Mouse (Mus musculus): Measurements from ENCODE around the gene Sorcs3.

Sorcs3 gene

DNA sequence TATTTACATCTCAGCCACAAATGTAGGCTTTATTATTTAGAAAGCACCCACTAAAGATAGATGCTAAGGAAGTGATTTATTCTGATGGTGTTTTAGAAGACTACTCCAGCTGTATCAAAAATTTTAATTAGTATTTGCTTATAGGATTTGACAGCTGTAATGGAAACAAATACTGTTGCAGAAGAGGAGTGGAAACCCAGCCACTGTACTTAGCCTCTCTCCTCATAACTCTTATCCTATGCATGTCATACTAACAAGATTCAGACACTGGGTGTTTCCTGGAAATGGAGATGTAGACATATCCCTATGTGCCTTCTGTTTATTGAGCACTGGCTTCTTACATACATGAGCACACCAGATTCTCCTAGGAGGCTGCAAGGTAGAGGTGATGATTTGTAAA, 338.5 kb downstream of the Sorcs3 start:
- no peak for DNase-seq

- no peak for DNase-seq
Observed at GRCm38 (mm10) chr19:48545421-48546132, 339.8 kb downstream of the Sorcs3 start.

DNA sequence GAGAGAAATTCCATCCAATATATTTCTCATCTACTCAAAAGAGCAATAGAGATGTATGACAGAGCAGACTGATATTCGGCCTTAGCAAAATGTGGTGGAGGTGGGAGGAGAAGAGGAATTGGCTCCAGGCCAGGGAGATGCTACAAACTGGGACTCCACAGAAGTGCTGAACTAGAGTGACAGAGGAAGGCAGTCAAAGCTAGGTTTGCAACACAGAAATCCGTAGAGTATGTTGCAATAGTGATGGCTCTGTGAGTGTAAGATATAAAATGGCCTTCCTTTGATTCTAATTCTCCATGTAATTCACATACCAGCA, 340.3 kb downstream of the Sorcs3 start:
- no peak for DNase-seq

GRCm38 (mm10) chr19:48548143-48548881, 342.5 kb downstream of the Sorcs3 start:
- DNase-seq, result no peak

- no peak for DNase-seq
Observed at GRCm38 (mm10) chr19:48559432-48559831, 353.6 kb downstream of the Sorcs3 start.

DNA sequence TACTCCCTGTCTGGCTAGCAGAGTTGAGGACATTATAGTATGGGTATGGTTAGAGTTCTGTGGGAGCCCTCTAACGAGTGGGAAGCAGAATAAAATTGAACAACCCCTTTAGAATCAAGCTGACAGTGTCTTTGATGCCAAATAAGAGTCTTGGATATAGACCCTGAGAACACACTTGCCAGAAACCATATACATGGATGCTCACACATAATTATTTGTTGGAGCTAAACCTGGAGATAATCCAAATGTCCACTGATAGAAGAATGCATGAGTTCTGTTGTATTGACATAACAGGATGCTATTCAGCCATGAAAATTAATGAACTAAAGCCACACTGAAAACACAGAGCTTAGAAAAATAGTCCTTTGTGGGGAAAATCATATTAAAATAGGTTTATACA, 369.9 kb downstream of the Sorcs3 start:
- DNase-seq, result no peak

- no peak for DNase-seq
Observed at GRCm38 (mm10) chr19:48577169-48577568, 371.3 kb downstream of the Sorcs3 start.

GRCm38 (mm10) chr19:48584938-48585560, 379.2 kb downstream of the Sorcs3 start:
- no peak for DNase-seq

DNA sequence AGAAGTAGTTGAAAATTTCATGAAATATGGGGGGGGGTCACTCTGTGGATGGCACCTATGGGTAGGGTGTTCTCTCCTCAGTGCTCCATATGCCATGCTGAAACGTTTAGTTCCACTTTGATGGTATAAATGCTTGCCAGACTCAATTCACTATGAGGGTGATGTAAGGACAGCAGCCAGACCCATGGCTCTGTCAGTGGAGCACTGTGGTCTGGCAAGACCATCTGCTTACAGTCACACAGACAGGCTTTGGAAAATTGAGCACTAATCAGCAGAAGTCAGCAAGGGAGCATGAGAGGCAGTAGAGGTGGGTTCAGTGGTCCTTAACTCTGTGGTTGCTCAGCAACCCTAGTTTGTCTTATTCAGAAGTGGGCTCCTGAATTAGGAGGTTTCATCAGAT, 411.1 kb downstream of the Sorcs3 start:
- DNase-seq, result no peak

- no peak for DNase-seq
Observed at GRCm38 (mm10) chr19:48630671-48631327, 425.0 kb downstream of the Sorcs3 start.

DNA sequence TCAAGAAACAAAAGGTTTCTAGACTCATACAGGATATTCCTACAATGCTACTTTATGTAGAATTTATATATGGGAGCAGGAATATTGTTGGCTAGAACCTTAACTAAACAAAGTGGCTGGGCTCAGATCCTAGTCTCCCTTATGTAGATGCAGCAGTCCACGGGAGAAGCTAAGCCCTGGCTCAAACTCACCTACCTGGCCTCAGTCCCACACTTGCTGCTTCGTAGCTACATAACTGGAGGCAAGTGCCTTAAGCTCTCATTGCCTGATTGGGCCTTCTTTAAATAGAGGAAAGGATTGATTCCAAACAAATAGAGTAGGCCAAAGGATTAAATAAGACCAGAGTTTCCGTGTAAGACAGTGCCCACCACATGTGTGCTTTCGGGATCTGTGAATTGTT, 436.7 kb downstream of the Sorcs3 start:
- DNase-seq, result no peak

- no peak for DNase-seq
Observed at GRCm38 (mm10) chr19:48649941-48650340, 444.1 kb downstream of the Sorcs3 start.

DNA sequence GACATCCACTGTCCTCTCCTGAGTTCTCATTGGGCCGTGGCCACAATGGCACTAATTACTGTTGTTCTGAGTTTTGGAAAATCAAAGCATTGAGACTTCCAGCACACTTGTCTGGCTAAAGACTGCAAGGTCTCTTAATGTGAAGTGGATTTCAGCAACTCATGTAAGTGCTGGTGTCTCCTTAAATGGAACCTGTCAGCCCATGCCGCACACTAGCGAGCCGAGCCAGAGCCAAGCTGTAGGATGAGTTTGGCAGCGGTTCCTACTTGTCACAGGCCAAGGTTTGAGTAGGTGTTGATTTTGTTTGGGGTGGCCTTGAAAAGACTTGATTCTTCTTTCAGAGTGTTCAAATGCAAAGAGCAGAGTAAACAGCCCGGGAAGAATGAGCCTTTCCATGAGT, 445.8 kb downstream of the Sorcs3 start:
- no peak for DNase-seq

DNA sequence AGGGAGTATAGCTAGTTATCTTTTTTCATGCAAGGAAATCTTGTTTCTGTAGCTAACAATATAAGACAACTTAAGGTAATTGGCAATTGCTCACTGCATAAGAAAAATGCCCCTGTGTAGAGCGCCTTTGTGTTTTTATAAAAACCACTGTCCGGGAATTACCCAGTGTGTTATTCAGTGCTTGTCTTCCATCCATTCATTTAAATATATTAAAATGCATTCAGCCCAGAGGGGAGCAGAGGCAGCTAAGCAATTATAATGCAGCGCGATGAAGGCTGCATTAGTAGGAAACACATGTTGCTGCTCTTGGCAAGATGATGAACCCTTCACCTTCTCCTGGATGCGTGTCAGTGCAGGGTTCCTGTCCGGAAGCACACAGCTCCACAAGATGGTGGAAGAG, 454.4 kb downstream of the Sorcs3 start:
- DNase-seq, result no peak

DNA sequence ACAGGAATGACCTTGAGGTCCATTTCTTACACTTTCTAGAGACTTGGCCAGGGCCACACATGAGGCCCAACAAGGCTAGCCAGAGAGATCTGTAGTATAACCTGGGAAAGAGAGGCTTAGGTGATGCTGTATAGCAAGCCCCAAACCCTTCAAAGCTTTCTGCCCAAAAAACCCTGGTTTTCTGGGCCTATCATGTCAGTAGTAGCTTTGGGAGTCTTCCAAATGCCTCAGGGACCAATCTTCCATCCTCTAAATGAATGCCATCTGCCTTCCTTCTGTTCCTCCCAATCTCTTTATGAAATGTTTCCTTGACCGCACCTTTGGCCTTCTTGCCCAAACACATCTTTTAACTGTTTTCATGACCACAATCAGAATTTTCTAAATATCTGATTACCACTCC, 474.1 kb downstream of the Sorcs3 start:
- DNase-seq, result no peak

- peak; percentile 4 for DNase-seq
Observed at GRCm38 (mm10) chr19:48682485-48682884, 476.7 kb downstream of the Sorcs3 start.

- DNase-seq, result no peak
Observed at GRCm38 (mm10) chr19:48686369-48686768, 480.5 kb downstream of the Sorcs3 start.

GRCm38 (mm10) chr19:48700111-48700658, 494.4 kb downstream of the Sorcs3 start:
- DNase-seq, result no peak

DNA sequence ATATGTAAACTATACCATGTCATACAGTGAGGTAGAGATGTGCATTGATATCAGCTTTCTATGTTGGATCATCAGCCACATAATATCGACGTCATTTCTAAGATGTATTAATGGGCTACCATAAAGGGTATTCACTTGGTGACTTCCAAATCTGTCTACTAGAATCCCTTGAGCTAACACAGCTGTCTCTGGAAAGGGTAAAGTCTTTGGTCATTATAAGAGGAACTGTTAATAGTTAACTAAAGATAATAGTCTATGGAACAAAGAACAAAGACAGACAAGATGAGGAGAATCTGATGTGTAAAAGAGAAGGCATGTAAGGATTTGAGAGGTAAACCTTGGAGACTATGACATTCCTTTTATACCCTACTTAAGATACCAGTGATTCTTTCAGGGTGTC, 497.9 kb downstream of the Sorcs3 start:
- no peak for DNase-seq

GRCm38 (mm10) chr19:48706267-48706923, 500.6 kb downstream of the Sorcs3 start:
- DNase-seq, result no peak

- DNase-seq, result no peak
Observed at GRCm38 (mm10) chr19:48706924-48707320, 501.1 kb downstream of the Sorcs3 start.

GRCm38 (mm10) chr19:48725851-48726419, 520.1 kb downstream of the Sorcs3 start:
- no peak for DNase-seq

GRCm38 (mm10) chr19:48727048-48727447, 521.2 kb downstream of the Sorcs3 start:
- DNase-seq, result no peak
